Mouse (Mus musculus) testis, postnatal 14 days (tissue): ENCODE measurements around the gene Sde2.
"Not testable (repeated sequence)": the region's sequence is repeated elsewhere in the genome, so short reads cannot be mapped to it uniquely, and the experiment has no call there.

ENCODE experiments used
- DNase-seq: peaks from one replicate; pipeline ENCODE4 v3.0.0; 2021; ENCODE audit warnings: low spot score

Gene Sde2

DNA sequence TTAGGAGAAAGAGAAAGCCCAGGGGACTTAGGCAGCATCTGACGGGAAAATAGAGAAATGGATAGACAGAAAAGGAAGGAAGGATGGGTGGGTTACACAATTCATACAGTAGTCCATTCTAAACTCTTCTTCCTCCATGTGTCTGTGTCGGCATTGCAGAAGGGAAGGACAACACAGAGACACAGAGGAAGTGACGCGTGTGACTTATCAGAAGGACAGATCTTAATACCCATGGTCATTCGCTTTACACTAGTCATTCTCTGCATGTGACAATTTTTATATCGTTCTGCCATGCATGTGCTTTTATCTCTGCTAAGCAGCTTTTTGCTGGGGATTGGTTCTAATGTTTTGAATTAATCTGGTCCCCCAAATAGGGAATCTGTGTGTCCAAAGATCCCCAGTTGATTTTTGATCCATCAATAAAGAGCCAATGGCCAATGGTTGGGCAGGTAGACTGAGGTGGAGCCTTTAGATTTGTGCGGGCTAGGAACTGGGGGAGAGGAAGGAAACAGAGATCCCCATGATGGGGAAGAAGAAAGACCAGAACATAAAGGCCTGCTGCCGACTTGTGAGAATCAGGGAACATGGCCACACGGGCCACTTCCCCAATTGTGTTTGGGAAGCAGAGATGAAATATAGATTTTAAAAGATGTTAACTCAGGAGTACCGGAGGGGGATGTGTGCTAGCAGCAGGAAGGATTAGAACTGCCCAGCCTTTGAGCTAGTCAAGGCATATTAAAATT lies 15.5 kb upstream of the Sde2 start:
- no peak for DNase-seq

DNA sequence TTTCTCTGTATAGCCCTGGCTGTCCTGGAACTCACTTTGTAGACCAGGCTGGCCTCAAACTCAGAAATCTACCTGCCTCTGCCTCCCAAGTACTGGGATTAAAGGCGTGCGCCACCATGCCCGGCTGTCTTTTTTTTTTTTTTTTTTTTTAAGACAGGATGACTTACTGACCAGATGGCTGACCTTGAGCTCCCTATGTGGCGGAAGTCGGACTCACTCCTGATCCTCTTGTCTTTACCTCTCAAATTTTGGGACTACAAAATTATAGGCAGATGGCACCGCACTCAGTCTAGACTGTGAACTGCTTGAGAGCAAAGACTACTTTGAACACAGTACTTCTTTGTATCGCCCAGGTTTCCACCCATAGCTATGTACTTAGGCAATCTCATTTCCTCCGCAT lies 14.5 kb upstream of the Sde2 start:
- not testable (repeated sequence) for DNase-seq

DNA sequence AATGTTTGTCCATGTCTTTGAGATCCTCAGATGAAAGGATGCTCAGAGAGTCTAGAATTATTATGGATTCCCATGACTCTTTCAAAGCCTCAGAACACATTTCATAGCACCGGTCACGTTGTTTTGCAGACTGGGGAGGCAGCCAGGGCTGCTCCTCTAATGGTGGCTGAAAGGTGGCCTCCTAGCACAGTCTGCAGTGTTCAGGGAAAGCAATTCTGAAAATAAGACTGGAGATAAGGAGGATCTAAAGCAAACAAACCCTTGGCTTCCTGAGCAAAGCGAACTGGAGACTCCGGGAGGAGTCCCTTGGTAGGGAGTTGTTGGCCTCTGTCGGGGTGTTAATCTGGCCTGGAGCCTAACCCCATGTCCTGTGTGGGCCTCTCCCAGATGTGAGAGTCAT lies 13.7 kb upstream of the Sde2 start:
- DNase-seq = no peak

DNA sequence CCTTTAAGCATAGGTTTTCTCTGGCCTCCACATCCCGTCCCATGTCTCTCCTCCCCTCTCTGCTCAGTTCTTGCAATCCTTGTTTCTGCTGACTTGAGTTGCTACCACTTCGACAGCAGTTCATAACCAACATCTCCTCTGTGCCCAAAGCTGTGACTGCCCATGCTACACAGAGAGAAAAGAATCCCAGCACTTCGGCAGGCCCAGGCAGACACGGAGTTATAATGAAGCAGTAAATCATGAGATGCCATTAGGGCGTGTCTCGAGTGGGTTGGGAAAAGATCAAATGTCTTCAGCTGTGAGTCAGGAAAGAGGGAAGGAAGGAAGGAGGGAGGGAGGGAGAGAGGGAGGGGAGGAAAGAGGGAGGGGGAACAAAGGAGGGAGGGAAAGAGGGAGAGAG lies 12.9 kb upstream of the Sde2 start:
- no peak for DNase-seq

DNA sequence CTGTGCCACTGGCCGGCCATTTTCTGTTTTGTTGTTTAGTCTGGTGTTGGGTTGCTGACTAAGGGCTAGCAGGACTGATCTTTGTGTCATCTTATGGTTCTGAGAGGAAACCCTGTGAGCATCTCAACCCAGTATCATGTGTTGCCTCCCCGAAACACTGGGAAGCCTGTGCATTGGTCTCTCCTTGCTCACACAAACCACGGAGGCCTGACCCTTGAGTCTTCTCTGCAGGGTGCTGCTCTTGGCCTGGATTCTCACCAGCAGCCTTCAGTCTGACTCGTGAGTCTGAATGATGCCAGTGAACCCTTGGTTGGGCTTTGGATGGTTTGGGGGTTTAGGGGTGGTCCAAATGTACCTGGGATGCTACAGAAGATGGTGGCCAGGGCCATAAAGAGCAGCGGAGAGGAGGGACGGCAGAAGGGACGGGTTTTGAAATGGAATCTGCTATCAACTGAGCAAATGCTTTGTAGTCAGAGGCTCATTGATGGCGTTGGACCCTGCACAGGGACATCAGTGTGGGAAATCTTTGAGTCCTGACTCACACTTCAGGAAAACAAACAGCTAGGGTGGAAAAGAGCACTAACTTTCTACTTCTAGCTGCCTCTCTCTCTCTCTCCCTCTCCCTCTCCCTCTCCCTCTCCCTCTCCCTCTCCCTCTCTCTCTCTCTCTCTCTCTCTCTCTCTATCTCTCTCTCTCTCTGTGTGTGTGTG lies 11.6 kb upstream of the Sde2 start:
- no peak for DNase-seq

DNA sequence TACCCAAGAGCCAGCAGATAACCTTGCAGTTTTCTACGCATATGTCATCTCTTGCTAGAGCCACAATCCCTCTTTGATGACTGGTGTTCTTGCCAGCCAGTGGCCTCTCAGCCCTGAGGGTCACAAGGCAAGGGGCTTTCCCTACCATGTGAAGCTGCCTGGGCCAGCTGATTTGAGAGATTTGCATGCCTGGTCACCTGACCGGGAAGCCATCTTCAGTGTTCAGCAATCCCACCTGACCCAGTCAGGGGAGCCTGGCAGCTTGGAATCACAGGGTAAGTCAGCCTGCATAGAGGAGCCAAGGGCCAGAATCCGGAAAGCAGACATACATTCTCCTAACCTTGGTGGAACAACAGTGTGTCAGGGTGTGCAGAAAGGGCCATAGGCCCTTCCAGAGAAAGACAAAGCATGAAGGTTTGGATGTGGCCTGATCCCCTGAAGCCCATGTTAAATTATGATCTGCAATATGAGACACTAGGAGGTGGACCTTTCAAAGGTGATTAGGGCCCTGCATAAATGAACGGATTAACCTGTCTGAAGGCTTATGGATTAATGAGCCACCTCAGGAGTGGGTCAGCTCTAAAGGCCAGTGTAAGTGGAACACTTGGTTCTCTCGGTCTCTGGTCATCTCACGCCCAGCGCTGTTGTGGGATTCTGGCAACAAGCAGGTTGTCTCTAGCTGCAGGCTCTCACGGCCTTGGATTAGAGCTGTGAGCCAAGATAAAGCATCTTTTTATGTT lies 9.2 kb upstream of the Sde2 start:
- DNase-seq = no peak

DNA sequence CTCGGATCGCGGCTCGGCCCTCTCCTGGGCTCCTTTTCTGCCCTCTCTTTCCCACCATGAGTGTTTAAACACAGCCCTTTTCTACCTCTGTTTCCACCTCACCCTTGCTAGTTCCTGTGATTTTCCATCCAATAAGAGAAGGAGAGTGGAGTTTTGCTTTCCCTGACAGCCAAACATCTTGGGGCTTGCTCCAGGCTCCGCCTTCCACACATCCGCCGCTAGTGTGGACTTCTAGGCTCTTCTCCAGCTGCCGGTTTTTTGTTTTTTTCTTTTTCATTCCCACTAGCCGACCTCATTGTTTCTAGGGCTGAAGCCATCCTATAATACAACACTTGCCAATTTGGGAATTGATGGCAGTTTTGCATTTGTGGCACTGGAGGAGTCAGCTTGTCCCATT lies 2.8 kb upstream of the Sde2 start:
- peak; percentile 72 for DNase-seq

DNA sequence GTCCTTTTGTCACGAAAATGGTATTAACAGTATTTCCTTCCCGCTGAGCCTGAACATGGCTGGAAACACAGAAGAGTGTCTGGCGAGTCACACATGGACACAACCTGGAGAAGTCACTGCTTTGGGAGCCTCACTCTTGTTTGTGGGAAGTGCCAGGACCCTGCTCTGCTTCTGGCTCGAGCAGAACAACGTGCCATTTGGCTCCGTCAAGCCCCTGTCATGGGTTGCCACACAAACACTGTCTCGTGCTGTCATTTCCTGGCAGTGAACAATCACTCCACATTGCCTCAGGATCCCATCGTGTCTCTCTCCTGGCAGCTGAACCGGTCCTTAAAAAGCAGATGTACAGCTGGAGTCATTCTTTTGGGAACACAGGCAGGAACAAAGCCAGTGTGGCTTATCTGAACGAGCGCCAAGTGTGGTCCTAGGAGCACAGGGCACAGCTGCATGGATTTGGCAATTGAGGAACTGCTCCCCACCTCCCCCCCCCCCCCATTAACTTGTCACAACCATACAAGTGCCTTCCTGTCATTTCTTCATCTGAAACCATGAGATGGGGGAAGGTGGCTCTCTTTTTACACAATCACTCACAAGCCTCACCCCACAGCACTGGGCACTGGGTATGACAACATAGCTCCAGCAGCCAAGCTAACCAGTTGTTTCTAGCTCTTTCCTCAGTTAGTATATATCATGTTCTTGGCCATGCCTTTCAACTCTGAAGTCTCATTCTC lies 2.3 kb upstream of the Sde2 start:
- peak; percentile 42 for DNase-seq

DNA sequence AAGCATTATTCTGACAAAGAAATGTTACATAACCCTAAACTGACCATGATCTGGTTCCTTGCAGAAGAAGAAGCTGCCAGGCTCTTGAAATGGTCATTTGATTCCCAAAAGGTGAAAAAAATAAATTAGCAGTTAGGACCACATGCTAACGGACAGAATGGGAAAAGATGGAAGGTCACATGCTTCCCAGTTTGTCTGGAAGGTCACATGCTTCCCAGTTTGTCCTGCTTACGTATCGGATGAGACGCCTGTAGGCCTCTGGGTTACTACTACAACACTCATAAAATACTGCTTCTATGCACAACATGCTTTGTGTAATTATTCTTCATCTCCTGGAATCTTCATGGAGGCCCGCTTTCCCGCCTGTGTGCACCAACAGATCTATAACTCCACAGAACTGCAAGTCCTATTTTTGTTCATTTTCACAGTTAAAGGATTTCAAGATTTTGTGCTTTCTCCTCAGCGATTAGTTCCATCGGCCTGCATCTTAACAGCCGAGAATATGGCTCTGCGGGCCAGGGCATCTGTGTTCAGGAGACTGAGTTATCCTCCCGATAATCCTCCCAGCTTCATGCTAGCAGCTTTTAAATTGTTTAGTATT lies 1.1 kb upstream of the Sde2 start:
- no peak for DNase-seq

DNA sequence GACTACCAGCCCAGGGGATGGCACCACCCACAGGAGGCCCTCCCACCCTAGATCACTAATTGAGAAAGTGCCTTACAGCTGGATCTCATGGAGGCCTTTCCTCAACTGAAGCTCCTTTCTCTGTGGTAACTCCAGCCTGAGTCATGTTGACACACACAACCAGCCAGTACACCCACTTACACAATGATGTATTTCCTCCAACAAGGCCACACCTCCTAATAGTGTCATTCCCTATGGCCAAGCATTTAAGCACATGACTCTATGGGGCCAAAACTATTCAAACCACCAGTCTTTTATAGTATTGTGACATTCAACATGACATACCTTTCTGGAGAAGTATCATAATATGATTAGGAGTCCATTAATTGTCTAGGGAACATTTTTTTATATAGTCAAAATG lies 7.8 kb downstream of the Sde2 start:
- no peak for DNase-seq

DNA sequence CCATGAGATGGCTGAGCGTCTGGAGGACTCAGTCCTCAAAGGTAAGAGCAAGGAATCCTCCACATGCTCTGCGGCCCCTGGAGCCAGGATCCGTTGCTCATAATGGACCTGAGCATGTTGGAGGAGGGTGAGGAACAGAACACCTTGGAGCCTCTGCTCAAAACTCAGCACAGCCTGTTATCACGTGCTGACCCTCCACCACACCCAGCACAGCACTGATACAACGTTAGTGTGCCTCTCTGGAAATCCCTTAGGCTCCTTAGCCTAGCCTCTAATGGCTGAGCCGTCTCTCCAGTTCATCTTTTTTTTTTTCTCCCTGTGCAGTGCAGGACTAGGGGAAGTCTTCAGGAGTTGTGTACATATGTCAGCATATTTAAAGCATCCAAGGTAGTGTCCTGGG lies 9.1 kb downstream of the Sde2 start:
- DNase-seq = no peak

DNA sequence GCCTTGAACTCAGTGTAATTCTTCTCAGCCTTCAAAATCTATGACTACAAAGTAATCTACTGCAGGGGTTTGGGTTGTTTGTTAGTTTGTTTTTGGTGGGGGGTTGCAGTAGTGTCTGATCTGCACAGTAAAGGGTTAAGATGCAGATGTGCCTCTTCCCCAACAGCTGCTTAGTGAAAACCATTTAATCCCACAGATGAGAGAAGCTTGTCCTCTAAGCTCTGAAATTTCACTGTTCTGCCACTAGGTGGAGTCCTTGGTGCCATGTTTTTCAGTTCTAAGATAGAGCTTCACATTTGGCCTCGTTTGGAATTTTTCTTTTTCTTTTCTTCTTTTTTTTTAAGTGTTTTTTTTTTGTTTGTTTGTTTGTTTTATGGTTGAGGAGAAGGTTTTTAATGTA lies 12.7 kb downstream of the Sde2 start:
- DNase-seq = no peak

DNA sequence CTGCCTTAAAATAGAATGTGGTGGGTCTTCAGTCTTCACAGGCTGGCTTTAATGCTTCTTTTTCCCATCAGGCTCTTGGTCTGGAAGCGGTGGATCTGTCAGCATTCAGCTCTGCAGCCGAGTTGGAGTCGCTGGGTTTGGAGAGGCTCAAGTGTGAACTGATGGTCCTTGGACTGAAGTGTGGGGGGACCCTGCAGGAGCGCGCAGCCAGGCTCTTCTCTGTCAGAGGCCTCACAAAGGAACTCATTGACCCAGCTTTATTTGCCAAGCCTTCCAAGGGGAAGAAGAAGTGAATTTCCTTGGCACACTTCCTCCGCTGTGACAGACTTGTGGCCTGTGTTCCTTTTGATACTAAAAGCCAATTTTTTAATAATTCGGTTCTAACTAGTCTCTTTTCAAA lies 15.1 kb downstream of the Sde2 start:
- DNase-seq = no peak

DNA sequence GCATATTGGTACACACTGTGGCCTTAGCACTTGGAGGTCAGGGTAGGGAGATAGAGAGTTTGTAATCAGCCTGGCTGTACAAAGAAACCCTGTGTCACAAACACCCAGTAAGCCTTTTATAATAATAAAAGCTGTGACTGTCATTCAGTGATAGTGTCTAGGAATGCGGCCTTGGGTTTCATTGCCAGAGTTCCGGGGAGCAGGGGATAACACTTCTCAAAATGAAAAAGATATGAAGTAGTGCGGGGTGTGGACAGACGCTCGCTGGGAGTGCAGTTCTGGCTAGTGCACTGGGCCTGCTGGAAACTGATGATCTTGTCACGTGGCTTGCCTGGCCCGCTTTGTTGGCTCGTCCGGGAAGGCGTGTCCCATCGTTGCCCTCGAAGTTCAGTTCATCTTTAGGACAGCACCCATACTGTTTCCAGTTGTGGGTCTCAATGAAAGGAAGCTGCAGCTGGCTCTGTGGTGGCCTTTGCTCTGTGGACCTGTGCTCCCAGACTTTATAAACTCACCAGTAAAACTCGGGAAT lies 19.3 kb downstream of the Sde2 start:
- DNase-seq = peak; percentile 61

DNA sequence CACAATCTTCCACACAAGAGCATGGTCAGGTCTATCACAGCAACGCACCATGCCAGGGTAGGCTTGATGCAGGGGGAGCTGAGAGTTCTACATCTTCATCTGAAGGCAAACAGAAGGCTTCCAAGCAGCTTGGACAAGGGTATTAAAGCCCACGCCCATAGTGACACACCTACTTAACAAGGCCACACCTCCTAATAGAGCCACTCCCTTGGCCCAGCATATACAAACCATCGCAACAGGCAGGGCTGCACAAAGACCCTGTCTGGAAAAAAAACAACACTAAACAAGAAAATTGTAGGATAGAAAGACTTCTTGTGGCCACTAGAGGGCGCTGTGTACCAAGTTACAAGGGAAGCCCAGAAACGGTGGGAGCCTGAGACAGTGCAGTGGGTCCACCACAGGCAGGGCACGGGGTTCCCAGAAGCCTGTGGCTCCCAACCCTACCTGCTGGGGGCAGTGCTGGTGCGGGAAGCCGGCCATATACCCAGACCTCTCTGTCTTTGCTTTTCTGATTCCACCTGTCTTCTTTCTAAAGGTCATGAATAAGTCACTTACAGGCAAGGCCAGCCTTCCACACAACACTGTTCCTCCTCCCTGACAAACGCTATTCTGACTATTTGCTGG lies 23.0 kb downstream of the Sde2 start:
- DNase-seq = peak; percentile 45

DNA sequence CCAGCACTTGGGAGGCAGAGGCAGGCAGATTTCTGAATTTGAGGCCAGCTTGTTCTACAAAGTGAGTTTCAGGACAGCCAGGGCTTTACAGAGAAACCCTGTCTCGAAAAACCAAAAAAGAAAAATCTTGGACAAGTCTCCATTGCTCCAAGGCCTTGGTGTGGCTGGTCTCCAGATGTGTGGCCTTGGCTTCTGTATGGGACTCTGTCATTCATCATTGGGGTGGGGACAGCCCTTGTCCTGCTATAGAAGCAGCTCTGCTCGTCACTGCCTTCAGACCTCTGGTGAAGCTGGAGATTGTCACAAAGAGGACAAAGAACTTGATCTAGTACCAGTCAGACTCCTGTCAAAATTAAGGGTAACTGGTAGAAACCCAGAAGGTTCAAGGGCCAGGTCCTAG lies 23.7 kb downstream of the Sde2 start:
- no peak for DNase-seq

DNA sequence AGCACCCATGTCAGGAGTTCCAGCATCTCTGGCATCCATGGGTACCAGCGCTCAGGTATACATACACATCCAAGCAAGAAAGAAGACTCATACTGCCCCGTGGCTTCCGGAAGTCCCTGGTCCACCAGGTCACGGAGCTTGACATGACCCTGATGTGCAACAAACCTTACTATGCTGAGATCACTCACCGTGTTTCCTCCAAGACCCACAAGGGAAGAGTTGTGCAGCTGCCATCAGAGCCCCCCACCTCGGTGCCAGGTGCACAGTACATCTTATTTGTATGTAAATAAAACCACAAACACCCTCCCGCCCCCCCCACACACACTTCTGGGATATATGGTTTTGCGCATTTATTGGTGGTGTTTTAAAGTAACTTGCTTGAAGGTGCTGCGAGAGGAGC lies 24.2 kb downstream of the Sde2 start:
- DNase-seq = no peak

DNA sequence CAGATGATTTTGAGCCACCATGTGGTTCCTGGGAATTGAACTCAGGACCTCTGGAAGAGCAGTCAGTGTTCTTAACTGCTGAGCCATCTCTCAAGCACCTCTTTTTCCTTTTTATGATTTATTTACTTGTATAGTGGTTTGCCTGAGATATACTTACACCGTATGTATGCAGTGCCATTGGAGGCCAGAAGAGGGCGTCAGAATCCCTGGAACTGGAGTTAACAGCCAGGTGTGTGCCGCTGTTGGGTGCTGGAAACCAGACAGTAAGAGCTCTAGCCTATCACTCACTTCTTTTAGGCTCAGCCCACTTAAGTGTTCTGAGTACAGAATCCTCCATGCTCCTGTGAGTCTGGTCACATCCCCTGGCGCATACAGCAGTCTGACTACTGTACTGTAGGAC lies 26.5 kb downstream of the Sde2 start:
- no peak for DNase-seq

DNA sequence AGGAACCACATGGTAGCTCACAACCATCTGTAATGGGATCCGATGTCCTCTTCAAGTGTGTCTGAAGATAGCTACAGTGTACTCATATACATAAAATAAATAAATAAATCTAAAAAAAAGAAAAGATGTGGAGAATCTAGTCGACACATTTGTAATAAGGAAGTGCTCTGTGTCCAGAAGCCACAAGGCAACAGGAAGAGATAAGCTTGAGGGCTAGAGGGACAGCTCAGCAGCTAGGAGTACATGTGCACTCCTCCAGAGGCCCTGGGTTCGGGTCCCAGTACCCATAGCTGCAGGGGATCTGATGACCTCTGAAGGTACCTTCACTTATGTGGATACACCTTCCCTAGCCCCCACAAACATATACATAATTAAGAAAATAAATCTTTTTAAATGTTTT lies 30.8 kb downstream of the Sde2 start:
- no peak for DNase-seq

DNA sequence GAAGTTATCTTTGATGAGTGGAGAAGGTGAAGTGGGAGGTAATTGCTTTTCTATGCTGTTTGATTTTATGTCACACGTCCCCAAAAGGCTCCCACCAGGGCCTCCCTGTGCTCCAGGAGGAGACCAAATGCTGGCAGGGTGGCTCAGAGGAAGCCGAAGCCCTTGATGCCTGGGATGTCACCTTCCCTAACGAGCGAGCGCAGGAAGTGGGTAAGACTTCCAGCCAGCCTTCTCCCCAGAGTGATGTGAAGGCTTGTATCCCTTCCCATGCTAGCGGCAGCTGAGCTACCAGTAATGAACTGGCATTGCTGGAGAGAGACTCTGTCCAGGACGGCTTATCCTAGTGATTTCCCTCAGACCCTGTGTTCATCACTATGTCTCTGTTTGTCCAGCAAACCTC lies 32.8 kb downstream of the Sde2 start:
- DNase-seq = no peak

DNA sequence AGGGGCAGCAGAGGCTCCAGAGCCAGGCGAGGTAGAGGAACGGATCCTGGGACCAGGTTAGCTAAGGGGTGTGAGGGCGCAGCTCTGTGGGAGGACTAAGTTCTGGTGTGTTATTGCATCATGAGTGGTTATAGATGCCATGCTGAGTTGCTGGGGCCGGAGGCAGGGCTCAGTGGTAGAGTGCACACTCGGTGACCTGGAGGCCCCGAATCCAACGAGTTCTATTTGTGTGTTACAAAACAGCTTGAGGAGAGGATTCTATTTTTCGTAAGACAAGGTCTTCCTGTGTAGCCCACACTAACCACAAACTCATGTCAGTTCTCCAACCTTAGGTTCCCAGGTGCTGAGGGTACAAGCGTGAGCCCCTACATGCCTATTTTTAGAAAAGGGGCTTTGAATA lies 33.6 kb downstream of the Sde2 start:
- DNase-seq = no peak
